Mouse (Mus musculus): Measurements from ENCODE around the gene Slco2b1. TPM values are rescaled to one million over a fixed set of nuclear protein-coding genes. Genes with fewer than 3 reads are reported as not detected.

The Slco2b1 gene
- polyA plus RNA-seq, 1 experiment from 2014 or later = 2.4 TPM

GRCm38 (mm10) chr7:99708750-99709149 lies 2.4 kb downstream of the Slco2b1 start:
- Histone ChIP-seq H3K4me2 (ENCODE audit: low read depth, low read length, severe bottlenecking) (no peak overlapping the region), H3K9ac (ENCODE audit: low read length) (no peak overlapping the region), H3K27ac (ENCODE audit: low read depth, low read length) (no peak overlapping the region), H3K36me3 (ENCODE audit: control insufficient read depth, insufficient read depth, low read length) (no peaks in the 10 kb centered on the region), H3K27me3 (ENCODE audit: control insufficient read depth, insufficient read depth, low read length) (no peaks in the 10 kb centered on the region), H3K4me3 (ENCODE audit: low read depth, low read length) (no peak overlapping the region), H3K9me3 (ENCODE audit: control insufficient read depth, low read length) (no peaks in the 10 kb centered on the region), H3K4me1 (replicated peaks; ENCODE audit: control insufficient read depth, insufficient read depth, low read length) (no peaks in the 10 kb centered on the region)
- WGBS = 68% methylated on average over 5 of the region's 5 CpGs
- no peak for DNase-seq (ENCODE audit: low spot score)
- ATAC-seq (replicated peaks; ENCODE audit: low FRiP score) = no peak

- H3K9ac ChIP-seq (ENCODE audit: low read length) = no peak overlapping the region
Observed at GRCm38 (mm10) chr7:99708301-99708721, 2.8 kb downstream of the Slco2b1 start.

GRCm38 (mm10) chr7:99707671-99708070 lies 3.5 kb downstream of the Slco2b1 start:
- ATAC-seq (replicated peaks; ENCODE audit: low FRiP score) = no peak

More at GRCm38 (mm10) chr7:99708301-99708721, 2.8 kb downstream of the Slco2b1 start:
- no peak for ATAC-seq (replicated peaks; ENCODE audit: low FRiP score)
- H3K4me1 ChIP-seq (replicated peaks; ENCODE audit: control insufficient read depth, insufficient read depth, low read length) = no peaks in the 10 kb centered on the region
- H3K36me3 ChIP-seq (ENCODE audit: control insufficient read depth, insufficient read depth, low read length) = no peaks in the 10 kb centered on the region
- no peaks in the 10 kb centered on the region for H3K27me3 ChIP-seq (ENCODE audit: control insufficient read depth, insufficient read depth, low read length)
- 81% methylated on average over 8 of the region's 8 CpGs for WGBS
- H3K4me2 ChIP-seq (ENCODE audit: low read depth, low read length, severe bottlenecking) = no peak overlapping the region
- H3K27ac ChIP-seq (ENCODE audit: low read depth, low read length) = no peak overlapping the region
- no peak overlapping the region for H3K4me3 ChIP-seq (ENCODE audit: low read depth, low read length)
- no peak for DNase-seq (ENCODE audit: low spot score)
- H3K9me3 ChIP-seq (ENCODE audit: control insufficient read depth, low read length) = no peaks in the 10 kb centered on the region

GRCm38 (mm10) chr7:99707038-99707595 lies 4.0 kb downstream of the Slco2b1 start:
- Histone ChIP-seq H3K4me2 (ENCODE audit: low read depth, low read length, severe bottlenecking) (no peak overlapping the region), H3K27ac (ENCODE audit: low read depth, low read length) (no peak overlapping the region), H3K9ac (ENCODE audit: low read length) (no peak overlapping the region), H3K9me3 (ENCODE audit: control insufficient read depth, low read length) (no peaks in the 10 kb centered on the region), H3K4me1 (replicated peaks; ENCODE audit: control insufficient read depth, insufficient read depth, low read length) (no peaks in the 10 kb centered on the region), H3K27me3 (ENCODE audit: control insufficient read depth, insufficient read depth, low read length) (no peaks in the 10 kb centered on the region), H3K36me3 (ENCODE audit: control insufficient read depth, insufficient read depth, low read length) (no peaks in the 10 kb centered on the region), H3K4me3 (ENCODE audit: low read depth, low read length) (no peak overlapping the region)
- ATAC-seq (replicated peaks; ENCODE audit: low FRiP score) (no peak), DNase-seq (ENCODE audit: low spot score) (no peak)
- WGBS = 47% methylated on average over 4 of the region's 4 CpGs

More at GRCm38 (mm10) chr7:99707671-99708070, 3.5 kb downstream of the Slco2b1 start:
- no peak overlapping the region for H3K4me3 ChIP-seq (ENCODE audit: low read depth, low read length)
- no peaks in the 10 kb centered on the region for H3K27me3 ChIP-seq (ENCODE audit: control insufficient read depth, insufficient read depth, low read length)
- no peaks in the 10 kb centered on the region for H3K36me3 ChIP-seq (ENCODE audit: control insufficient read depth, insufficient read depth, low read length)
- H3K4me1 ChIP-seq (replicated peaks; ENCODE audit: control insufficient read depth, insufficient read depth, low read length) = no peaks in the 10 kb centered on the region
- H3K9me3 ChIP-seq (ENCODE audit: control insufficient read depth, low read length) = no peaks in the 10 kb centered on the region
- H3K9ac ChIP-seq (ENCODE audit: low read length) = no peak overlapping the region
- H3K4me2 ChIP-seq (ENCODE audit: low read depth, low read length, severe bottlenecking) = no peak overlapping the region
- DNase-seq (ENCODE audit: low spot score) = no peak
- WGBS = 88% methylated on average over 6 of the region's 6 CpGs
- H3K27ac ChIP-seq (ENCODE audit: low read depth, low read length) = no peak overlapping the region

GRCm38 (mm10) chr7:99706341-99707037 lies 4.7 kb downstream of the Slco2b1 start:
- ATAC-seq (replicated peaks; ENCODE audit: low FRiP score) = no peak
- Histone ChIP-seq H3K4me2 (ENCODE audit: low read depth, low read length, severe bottlenecking) (no peak overlapping the region), H3K27me3 (ENCODE audit: control insufficient read depth, insufficient read depth, low read length) (no peaks in the 10 kb centered on the region), H3K9me3 (ENCODE audit: control insufficient read depth, low read length) (no peaks in the 10 kb centered on the region), H3K4me1 (replicated peaks; ENCODE audit: control insufficient read depth, insufficient read depth, low read length) (no peaks in the 10 kb centered on the region), H3K27ac (ENCODE audit: low read depth, low read length) (no peak overlapping the region), H3K9ac (ENCODE audit: low read length) (no peak overlapping the region), H3K4me3 (ENCODE audit: low read depth, low read length) (no peak overlapping the region), H3K36me3 (ENCODE audit: control insufficient read depth, insufficient read depth, low read length) (no peaks in the 10 kb centered on the region)
- DNase-seq (ENCODE audit: low spot score) = no peak
- 65% methylated on average over 4 of the region's 4 CpGs for WGBS

- Histone ChIP-seq H3K9me3 (ENCODE audit: control insufficient read depth, low read length) (no peaks in the 10 kb centered on the region), H3K36me3 (ENCODE audit: control insufficient read depth, insufficient read depth, low read length) (no peaks in the 10 kb centered on the region), H3K27ac (ENCODE audit: low read depth, low read length) (no peak overlapping the region), H3K9ac (ENCODE audit: low read length) (no peak overlapping the region), H3K27me3 (ENCODE audit: control insufficient read depth, insufficient read depth, low read length) (no peaks in the 10 kb centered on the region), H3K4me3 (ENCODE audit: low read depth, low read length) (no peak overlapping the region), H3K4me1 (replicated peaks; ENCODE audit: control insufficient read depth, insufficient read depth, low read length) (no peaks in the 10 kb centered on the region), H3K4me2 (ENCODE audit: low read depth, low read length, severe bottlenecking) (no peak overlapping the region)
- ATAC-seq (replicated peaks; ENCODE audit: low FRiP score) (no peak), DNase-seq (ENCODE audit: low spot score) (no peak)
- 87% methylated on average over 3 of the region's 3 CpGs for WGBS
Observed at GRCm38 (mm10) chr7:99704736-99705519, 6.2 kb downstream of the Slco2b1 start.

GRCm38 (mm10) chr7:99702201-99702600 lies 8.9 kb downstream of the Slco2b1 start:
- Histone ChIP-seq H3K27ac (ENCODE audit: low read depth, low read length) (no peak overlapping the region), H3K36me3 (ENCODE audit: control insufficient read depth, insufficient read depth, low read length) (no peaks in the 10 kb centered on the region), H3K9me3 (ENCODE audit: control insufficient read depth, low read length) (no peaks in the 10 kb centered on the region), H3K4me2 (ENCODE audit: low read depth, low read length, severe bottlenecking) (no peak overlapping the region), H3K27me3 (ENCODE audit: control insufficient read depth, insufficient read depth, low read length) (no peaks in the 10 kb centered on the region), H3K9ac (ENCODE audit: low read length) (no peak overlapping the region), H3K4me1 (replicated peaks; ENCODE audit: control insufficient read depth, insufficient read depth, low read length) (no peaks in the 10 kb centered on the region), H3K4me3 (ENCODE audit: low read depth, low read length) (no peak overlapping the region)
- WGBS = 40% methylated on average over 6 of the region's 6 CpGs
- DNase-seq (ENCODE audit: low spot score) (no peak), ATAC-seq (replicated peaks; ENCODE audit: low FRiP score) (no peak)

- Histone ChIP-seq H3K27me3 (ENCODE audit: control insufficient read depth, insufficient read depth, low read length) (no peaks in the 10 kb centered on the region), H3K9ac (ENCODE audit: low read length) (no peak overlapping the region), H3K27ac (ENCODE audit: low read depth, low read length) (no peak overlapping the region), H3K9me3 (ENCODE audit: control insufficient read depth, low read length) (no peaks in the 10 kb centered on the region), H3K36me3 (ENCODE audit: control insufficient read depth, insufficient read depth, low read length) (no peaks in the 10 kb centered on the region), H3K4me3 (ENCODE audit: low read depth, low read length) (no peak overlapping the region), H3K4me1 (replicated peaks; ENCODE audit: control insufficient read depth, insufficient read depth, low read length) (no peaks in the 10 kb centered on the region), H3K4me2 (ENCODE audit: low read depth, low read length, severe bottlenecking) (no peak overlapping the region)
- no peak for ATAC-seq (replicated peaks; ENCODE audit: low FRiP score)
- 77% methylated on average over 4 of the region's 4 CpGs for WGBS
- no peak for DNase-seq (ENCODE audit: low spot score)
Observed at GRCm38 (mm10) chr7:99700641-99701040, 10.5 kb downstream of the Slco2b1 start.

Data from forebrain, embryonic 11.5 days (tissue).